Mouse (Mus musculus) lung, adult 2 months (tissue): ENCODE data around the gene Pon2.

Experiments used
- CTCF ChIP-seq: fragments of 200-500 bp; IDR thresholded peaks from 2 replicates; pipeline ENCODE4 v1.5.1; 2011; ENCODE audit warnings: mild to moderate bottlenecking, low read length, control low read depth; ENCODE audit not compliant: insufficient read depth
- POLR2A ChIP-seq: fragments of 200-500 bp; IDR thresholded peaks from 2 replicates; pipeline ENCODE4 v1.6.1; 2011; ENCODE audit warnings: low read depth, mild to moderate bottlenecking, control low read depth, low read length, borderline replicate concordance; ENCODE audit errors: extremely low read depth

DNA sequence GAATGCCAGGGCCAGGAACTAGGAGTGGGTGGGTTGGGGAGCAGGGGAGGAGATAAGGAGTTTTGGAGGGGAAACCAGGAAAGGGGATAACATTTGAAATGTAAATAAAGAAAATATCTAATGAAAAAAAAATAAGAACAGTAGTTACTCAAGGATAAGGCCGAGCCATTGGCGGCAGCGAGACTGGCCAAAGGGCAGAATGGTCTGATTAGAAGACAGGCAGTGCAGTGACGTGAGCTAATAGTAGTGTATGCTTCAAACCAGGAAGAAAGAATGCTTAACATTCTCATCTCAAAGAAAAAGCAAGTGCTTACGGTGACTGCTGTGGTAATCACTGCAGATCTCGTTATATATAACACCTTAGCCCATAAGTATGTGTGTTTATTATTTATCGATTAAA is 2.2 kb downstream of the Pon2 start:
- TF ChIP-seq CTCF (no peak), POLR2A (no peak)
